Mouse (Mus musculus) inflammation-experienced regulatory T-cells, adult 6 months (primary cell): ENCODE results near the gene Bicral. TPM values are rescaled to one million over a fixed set of nuclear protein-coding genes. Genes with fewer than 3 reads are reported as not detected.
"Not testable (repeated sequence)": the region's sequence is repeated elsewhere in the genome, so short reads cannot be mapped to it uniquely, and the experiment has no call there.

Experiments used
- ATAC-seq: one replicate; pipeline ENCODE4 v1.8.0; 2017
- polyA plus RNA-seq, 3 experiments: library from polyadenylated mRNA; unstranded; fragments of 100-300 nt; shearing (Covaris generic); gene quantifications; one replicate each; pipeline ENCODE4 v1.2.1; 2017

Bicral gene
- polyA plus RNA-seq, 3 experiments from 2014 or later: 7.6 to 9.2 (median 9.1) TPM

DNA sequence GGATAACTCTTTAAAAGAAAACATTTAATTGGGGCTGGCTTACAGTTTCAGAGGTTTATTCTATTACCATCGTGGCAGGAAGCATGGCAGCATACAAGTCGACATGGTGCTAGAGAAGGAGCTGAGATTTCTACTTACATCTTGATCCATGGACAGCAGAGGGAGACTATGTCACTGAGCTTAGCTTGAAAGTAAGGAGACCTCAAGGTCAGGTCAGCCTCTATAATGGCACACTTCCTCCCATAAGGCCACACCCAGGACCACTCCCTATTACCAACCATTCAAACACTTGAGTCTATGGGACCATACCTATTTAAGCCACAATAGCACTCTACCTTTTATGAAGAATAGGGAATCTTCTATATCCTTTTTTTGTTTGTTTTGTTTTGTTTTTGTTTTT lies 65.3 kb downstream of the Bicral start:
- ATAC-seq: no peak

DNA sequence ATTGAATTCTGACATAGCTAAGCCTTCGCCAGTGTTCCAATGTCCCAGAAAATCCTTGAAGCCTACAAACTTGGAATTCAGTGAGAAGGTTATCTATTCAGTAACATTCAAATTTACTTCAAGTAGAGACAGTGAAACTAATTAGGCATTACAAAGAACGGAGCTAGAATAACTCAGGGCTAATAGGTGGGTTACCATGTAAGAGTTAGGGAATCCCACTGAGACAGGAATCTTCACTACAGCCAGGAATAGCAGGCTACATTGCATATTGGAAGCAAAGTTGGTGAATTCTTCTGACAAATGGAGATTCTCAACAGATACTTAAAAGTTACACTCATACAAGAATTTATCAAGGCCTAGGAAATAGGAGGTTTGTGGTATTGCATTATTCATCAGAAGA lies 70.3 kb downstream of the Bicral start:
- not testable (repeated sequence) for ATAC-seq

DNA sequence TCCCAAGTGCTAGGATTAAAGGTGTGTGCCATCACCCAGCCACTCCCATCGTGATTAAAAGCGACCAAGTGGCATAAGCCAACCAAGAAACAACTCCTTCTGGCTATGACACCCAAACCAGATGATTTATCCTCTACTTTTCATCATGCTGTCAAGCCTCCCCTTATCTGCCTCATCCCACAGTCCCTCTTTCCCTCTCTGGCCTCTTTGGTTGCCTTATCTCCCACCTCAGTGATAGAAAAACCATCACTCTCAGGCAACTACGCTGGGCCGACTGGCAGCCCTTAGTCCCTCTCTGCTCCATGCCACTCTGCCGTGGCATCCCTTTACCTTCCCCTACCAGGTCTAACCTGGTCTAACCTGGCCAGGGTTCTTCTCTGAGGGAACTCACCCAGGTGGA lies 71.3 kb downstream of the Bicral start:
- no peak for ATAC-seq

DNA sequence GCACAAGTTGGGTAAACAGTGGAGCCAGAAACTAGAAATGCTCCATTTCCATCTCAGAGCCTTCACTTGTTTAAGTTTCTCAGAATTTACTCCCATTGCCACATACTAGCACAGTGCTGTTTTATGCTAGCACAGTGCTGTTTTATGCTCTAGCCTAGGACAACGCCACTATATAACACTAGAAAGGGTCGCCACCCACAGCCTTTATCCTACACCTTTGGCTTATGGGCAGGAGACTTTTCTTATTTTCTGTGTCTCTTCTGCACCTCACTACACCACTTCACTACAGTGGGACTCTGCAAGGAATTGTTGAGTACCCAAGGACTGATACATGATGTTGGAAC lies 75.1 kb downstream of the Bicral start:
- ATAC-seq: no peak

DNA sequence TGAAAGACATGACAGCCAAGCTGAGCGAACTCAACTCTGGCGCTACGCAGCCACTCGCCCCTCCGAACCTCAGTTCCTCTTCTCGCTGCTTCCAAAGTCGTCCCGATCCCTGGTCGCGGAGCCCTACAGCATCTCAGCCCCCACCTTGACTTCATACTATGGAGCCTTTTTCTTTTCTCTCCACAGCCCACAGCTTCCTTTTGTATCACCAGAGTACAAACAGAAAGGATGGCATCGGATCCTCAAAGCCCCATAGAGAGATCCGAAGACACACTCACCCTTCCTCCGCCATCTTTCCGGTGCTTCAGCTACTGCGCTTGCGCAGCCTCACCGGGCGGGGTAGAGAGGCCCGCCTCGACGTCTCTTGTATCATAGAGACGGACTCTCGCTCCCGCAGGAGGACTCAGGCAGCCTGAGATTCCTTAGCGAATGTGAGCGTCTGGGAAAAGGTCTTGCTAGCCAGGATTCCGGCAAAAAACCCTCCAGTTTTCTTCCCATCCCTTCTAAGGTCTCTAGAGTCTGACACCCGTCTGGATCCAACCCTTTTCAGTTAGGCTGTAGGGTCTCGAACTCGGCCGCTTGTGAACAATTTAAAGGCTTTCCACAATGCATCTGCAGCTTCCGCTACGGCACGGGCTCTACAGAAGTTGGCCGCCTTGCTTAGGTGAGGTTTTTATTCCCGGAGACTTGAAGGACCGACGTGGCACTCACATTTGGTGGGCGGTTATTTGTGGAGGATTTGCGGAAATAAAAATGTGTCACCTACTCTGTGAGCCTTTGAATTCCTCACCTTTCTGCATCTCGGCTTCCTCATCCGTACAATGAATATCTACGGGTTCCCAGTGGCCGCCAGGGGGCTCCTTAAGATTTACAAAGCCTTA lies 75.7 kb downstream of the Bicral start, which contains the start of gene Rpl7l1:
Gene Rpl7l1 (minus strand): TSS at position 332 of the 881 bp plus-strand sequence.
- peak; percentile 90 for ATAC-seq

DNA sequence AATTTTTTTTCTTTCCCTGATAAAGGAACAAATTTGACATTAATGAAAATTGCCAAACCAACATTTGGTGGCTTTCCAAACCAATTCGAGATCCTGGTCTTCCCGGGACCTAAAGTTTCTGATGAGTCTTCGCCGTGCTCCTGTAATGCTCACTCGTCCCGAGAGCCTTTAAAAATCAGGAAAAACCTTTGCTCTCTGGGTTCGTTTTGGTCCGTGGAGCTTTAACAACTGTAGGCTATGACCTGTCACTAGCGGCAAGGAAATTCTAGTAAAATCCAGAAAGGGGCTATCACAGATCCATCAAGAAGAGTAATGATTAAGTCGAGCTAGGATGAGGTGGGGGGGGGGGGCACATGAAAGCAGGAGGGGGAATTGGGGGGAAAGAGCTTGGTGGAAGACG lies 76.4 kb downstream of the Bicral start:
- no peak for ATAC-seq

DNA sequence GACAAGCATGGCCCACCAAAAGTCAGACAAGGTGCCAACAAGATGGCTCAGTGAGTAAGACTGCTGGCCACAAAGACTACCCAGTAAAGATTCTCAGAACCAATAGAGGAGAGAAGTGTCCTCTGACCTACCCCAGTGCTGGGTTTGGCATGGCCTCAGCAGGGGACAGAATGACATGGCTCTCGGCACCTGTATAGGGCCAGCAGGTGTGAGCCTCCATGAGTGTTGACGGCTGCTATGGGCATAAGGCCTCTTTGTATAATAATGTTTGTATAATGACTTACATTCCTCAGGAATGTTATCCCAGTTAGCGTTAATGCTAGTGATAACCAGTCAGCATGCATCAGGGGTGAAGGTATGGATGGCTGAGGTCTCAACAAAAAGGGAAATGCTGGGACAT lies 82.2 kb downstream of the Bicral start:
- no peak for ATAC-seq

DNA sequence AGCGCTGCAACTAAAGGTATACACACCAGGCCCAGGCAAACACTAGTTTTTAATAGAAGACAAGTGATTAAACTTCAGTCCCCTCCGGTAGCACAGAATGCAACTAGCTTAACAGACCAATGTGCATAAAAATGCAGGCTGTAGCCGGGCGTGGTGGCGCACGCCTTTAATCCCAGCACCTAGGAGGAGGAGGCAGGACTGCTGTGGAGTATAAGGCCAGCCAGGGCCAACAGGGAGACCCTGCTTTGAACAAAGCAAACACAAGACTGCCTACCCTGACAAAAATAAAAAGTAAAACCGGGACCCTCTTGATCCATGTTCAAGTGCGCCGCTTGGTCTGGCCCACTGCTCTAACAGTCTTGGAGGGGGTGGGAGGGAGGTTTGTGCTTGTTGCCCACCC lies 83.2 kb downstream of the Bicral start:
- no peak for ATAC-seq

DNA sequence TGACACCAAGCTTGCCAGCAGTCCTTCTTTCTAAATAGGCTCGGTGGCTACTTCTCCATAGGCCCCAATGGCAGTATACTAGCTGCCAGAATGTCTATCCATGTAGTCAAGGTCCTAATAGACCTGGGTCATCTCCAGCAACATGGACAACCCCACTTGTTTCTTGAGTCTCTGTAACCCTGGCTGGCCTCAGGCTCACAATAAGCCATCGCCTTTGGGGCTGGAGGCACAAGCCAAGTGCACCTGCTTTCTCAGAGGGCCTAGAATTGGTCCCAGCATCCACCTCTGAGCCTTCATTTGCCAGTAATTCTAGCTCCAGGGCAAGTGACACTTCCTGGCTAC lies 84.2 kb downstream of the Bicral start:
- no peak for ATAC-seq

DNA sequence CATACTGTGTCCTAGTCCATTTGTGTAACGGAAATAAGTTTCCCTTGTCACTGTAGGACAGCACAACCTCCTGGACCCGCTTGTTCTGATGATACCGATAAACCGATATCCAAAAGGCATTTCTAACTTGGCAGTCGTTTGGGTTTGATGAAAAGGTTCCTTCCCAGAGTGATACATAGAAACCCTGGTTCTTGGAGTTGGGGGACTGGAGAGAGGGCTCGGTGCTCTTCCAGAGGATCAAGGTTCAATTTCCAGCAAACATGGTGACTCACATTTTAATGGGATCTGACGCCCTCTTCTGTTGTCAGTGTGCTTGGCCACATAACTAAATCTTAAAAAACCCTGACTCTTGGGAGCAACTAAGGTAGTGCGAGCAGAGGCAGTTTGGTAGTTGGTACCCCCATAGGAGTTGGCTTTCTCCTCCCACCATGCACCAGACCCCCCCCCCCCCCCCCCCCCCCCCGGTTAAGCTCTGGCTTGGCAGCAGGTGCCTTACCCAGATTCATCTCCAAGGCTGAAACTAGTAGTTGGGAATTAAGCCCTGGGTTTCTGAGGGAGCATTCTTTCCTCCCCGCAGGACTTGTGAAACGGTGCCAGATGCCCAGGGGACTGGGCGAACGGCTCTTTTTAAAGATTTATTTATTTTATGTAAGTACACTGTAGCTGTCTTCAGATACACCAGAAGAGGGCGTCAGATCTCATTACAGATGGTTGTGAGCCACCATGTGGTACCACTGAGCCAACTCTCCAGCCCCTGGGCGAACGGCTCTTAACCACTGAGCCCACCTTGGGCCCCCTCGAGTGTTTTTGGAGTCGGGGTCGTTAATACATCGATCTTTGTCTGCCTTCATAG lies 84.8 kb downstream of the Bicral start:
- ATAC-seq: no peak

DNA sequence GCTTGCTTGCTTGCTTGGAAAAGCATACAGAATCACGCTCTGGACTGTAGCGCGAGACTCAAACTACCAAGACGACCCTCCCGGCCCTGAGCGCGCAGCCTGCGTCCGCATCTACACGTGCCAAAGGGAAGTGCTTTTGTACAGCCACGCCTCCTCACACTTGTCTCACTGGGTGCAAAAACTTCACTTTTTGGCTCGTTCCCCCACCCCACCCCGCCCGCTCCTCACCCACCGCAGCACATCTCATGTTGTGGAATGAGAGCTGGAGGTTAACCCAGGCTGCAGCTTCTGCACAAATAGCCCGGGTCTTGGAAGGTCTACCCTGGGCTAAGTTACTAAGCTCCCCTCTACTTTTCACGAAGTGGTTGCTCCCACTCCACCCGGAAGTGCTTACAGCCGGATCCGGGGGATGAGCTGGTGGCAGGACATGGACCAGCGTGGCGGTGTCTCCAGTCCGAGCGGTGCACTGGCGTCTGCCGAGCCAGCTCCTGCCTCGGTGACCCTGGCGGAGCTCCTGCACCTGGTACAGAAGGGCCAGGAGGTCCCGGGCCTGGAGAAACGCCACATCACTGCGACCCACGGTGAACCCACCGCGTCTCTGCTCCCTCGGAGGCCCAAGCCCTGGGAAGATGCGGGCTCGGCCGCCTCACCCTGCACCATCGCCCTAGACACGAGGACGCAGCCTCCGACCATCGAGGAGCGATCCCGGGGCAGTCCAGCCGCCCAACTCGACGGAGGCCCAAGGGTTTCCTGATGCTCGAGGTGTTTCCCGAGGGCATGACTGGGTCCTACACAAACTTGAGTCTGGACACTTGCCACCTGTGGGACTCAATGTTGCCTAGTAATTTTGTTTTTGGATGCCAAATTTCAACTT lies 85.6 kb downstream of the Bicral start, which contains the start of gene 2310039H08Rik:
Gene 2310039H08Rik (plus strand): TSS at position 232 of the 874 bp plus-strand sequence.
- peak; percentile 86 for ATAC-seq

DNA sequence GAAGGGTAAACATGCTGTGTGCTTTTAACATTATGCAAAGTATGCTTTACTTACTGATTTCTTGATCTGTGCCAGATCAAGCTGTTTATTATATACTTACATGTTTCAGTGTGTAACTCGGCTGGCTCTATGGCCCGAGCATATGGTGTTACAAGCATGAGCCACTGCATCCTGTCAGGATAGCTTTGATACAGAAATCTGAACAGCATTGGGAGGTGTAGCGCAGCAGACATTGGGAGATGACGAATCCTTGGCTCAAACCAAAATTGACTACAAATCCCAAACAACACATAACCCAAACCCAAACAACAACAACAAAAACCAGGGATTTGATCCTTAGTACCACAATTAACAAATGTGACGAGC lies 86.3 kb downstream of the Bicral start:
- ATAC-seq: no peak

DNA sequence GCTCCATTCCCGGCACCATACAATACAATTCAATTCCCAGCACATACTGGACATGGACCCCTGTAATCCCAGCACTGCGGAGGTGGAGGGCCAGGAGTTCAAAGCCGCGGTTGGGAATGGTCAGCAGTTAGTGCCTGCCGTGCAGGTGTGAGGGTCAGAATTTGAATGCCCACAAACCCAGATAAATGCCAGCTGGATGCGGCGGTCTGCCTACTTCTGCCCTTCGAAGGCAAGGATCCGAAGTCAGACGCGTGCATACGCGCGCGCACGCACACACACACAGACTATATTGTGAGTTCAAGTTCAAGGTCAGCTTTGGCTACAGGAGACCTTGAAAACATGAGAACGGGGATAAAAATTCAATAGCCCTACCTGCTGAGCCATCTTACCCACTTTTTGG lies 86.7 kb downstream of the Bicral start:
- no peak for ATAC-seq

DNA sequence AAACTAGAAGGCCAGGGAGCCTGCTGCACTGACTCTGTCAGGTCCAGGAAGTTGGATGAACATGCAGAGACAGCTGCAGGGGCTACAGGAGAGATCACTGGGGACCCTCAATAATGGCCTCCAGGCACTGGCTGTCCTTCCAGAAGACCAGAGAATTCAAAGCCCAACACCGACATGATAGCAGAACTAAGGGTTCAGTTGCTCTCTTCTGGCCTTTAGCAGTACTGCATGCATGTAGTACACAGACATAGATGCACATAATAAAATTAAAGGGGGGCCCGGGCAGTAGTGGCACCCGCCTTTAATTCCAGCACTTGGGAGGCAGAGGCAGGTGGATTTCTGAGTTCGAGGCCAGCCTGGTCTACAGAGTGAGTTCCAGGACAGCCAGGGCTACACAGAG lies 87.3 kb downstream of the Bicral start:
- ATAC-seq: no peak

DNA sequence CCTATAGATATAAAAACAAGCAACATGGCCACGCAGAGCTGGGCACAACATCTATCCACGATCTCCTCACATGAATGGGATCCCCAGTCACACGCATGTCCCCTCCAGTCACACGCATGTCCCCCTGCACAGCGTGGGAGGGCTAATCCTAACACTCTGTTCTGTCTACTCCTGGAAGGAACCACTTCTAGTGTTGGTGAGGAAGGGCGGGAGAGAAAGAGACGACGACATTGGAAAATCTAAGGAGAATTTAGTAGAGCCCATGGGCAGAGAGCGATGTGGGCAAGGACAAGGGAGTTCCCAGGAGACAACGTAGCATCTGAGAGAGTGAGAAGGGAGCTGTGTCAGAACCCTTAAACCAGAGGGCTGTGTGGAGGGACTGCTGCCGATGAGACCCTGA lies 87.7 kb downstream of the Bicral start:
- no peak for ATAC-seq

DNA sequence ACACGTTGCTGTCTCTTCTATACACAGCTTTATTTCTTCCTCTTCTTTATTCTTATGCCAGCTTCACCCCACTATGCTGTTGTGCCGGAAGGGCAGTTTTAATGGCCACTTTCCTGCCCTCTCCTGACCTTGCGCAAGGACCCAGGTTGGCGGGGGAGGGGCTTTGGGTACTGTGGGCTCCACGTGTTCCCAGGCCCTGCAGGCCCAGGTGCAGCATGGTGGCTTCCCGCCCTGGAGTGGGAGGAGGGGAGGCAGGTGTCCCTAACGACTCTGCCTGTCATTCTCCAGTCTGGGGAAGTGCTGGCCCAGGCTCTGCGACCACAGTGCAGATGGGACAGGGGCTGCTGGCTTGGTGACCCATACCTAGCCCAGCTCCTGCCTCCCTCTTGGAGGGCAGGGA lies 90.4 kb downstream of the Bicral start:
- no peak for ATAC-seq

DNA sequence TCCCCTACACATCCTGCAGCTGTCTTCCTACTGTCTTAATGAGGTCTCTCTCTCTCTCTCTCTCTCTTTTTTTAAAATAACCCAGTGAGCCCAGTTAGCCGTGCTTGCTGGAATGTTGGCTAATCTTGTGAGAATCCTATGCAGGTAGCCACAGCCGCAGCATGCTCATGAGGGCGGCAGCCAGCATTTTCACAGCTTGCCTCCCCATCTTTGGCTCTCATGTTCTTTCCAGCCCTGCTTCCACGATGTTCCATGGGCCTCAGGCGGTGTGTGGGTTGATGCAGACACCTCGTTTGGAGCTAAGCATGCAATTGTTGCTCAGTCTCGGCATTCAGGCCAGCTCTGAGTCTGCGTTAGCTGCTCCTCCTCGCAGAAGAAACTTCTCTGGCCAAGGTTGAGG lies 93.4 kb downstream of the Bicral start:
- ATAC-seq: not testable (repeated sequence)

DNA sequence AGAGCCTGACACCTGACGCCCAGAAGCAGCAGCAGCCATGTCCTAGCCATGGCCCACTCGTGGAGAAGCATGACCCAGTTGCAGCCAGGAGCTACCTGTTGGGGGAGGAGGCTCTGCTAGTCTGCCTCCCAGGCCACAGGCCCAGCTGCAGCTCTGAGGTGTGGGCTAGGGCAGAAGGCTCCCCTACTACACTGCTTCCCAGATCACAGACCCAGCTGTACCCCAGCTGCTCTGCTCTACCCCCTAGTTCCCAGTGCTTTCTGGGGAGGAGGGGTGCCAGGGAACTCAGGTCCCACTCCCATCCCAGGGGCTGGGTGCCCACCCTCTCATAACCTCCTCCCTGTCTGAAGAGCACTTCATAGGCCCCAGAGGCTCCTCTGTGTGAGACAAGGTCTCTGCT lies 94.7 kb downstream of the Bicral start, which contains the start of gene Ptcra:
Gene Ptcra (minus strand): TSS at position 169 of the 400 bp plus-strand sequence.
- ATAC-seq: no peak

DNA sequence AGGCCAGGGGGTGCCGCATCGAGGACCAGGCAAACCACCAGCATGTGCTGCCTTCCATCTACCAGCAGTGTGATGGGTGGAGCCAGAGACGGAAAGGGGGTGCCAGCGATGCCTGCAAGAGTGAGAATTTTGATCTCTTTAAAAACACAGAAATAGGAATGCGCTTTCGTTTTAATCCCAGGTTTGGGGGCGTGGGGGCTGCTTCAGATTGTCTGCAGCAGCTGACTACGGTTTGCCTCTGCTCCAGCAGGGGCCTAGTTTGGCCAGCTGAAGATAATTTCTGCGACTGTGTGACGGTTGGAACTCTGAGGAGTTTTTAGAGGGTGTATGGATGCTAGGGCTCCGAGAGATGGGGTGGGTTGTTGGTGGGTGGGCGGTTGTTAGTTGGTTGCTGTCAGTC lies 99.5 kb downstream of the Bicral start:
- no peak for ATAC-seq

DNA sequence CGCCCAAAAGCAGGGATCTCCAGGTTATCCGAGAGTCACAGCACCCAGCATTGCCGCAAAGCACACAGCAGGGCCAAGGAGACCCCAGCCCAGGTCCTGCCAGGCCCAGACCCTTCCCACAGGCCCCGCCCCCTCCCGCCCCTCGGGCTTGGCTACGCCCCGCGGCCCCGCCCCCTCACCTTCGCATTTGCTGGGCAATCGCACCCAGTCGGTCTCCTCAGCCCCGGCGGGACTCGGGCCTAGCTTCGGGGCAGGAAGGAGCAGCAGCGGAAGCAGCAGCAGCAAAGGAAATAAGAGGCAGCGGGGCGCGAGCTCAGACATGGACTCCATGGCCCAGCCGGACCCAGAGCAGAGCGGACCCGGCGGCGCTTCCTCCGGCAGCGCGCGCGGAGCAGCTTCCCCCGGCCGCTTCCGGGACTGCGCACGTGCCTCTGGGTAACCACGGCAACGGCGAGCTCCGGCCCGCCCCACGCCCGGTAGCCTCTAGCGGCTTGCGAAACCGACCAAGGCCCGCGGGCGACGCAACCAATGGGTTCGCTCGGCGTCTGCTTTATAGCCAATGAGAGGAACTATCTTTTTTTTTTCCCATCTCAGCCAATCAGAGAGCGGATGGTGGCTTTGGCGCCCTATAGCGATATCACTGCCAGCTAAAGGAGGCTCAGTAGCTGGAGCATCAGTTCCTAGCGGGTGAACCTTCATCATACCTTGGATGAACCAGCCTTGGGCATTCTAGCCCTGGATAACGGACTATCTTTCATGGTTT lies 106.3 kb downstream of the Bicral start, which contains the start of gene Cnpy3:
Gene Cnpy3 (minus strand): TSS at position 421 of the 763 bp plus-strand sequence.
- ATAC-seq: peak; percentile 97

DNA sequence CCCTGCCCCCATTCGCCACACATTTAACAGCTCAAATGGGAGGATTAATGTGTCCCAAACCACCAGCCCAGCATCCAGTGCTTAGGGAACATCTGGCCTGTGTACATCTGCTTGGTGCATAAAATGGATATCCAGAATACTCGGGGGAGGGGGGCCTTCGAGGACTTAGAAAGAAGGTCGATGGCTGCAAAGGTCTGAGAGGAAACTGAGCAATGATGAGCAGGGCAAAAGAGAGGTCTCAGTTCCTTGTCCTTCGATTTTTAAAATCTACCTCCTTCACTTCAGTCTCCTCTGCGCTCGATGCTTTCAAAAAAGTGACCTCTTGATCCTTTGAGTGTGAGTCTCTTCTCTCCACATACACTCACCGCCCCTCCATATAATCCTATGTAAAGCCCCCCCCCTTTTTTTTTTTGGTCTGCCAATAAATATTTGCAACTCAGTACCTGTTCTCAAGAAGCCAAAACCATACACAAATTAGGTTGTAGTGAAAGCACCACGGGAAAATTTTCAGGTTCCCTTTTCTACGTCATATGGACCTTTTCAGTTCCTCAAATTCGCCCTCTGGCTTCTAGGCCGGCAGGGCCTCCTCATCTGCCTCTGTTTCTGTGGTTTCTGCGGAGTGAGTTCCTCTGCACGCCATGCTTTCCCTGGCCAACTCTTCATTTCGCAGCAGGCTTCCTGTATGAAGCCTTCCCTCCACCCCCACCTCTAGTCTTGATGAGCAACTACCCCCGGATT lies 107.1 kb downstream of the Bicral start:
- ATAC-seq: peak; percentile 32
